In genomic region chr16:51915034-51915928, GRCm38 (mm10) we compare ENCODE assay signal across 12 mouse cellular contexts.
DNase-seq lines count a peak whose midpoint lies in the region; ATAC-seq and TF ChIP-seq lines count a peak whose summit lies in the region.
"Had no signal": no experiment of that assay in that cellular context is flagged by ENCODE, and none has a peak within 500 bp of the region (broad histone marks: within the 10 kb centered on the region; RNA-seq: fewer than 3 reads in every experiment).

No protein-coding gene starts in this region.

- 38% methylated on average over 17 of the region's 17 CpGs for WGBS in embryonic facial prominence, embryonic 12.5 days
- 48% methylated on average over 17 of the region's 17 CpGs for WGBS in hindbrain, embryonic 12.5 days
- 29% methylated on average over 17 of the region's 17 CpGs for whole genome bisulfite sequencing in midbrain, embryonic 14.5 days
- WGBS in liver, embryonic 12.5 days (ENCODE audit: insufficient replicate concordance) = 72% methylated on average over 17 of the region's 17 CpGs

- no peak overlapping the region for H3K9ac ChIP-seq in embryonic facial prominence, embryonic 12.5 days
- H3K9ac ChIP-seq in hindbrain, embryonic 12.5 days = no peak overlapping the region
- no peak overlapping the region for H3K9ac ChIP-seq in midbrain, embryonic 14.5 days (replicated peaks; ENCODE audit: low read length)
- no peak overlapping the region for H3K9ac ChIP-seq in liver, embryonic 12.5 days
- H3K9ac ChIP-seq: liver, embryonic 13.5 days had no signal

- peaks cover 17% of the 10 kb centered on the region for H3K4me1 ChIP-seq in embryonic facial prominence, embryonic 12.5 days
- H3K4me1 ChIP-seq in hindbrain, embryonic 12.5 days = peaks cover 12% of the 10 kb centered on the region
- H3K4me1 ChIP-seq in midbrain, embryonic 14.5 days (ENCODE audit: control insufficient read depth, insufficient read depth, low read length) = peaks cover 19% of the 10 kb centered on the region
- H3K4me1 ChIP-seq in liver, embryonic 12.5 days = no peaks in the 10 kb centered on the region
- H3K4me1 ChIP-seq: liver, embryonic 13.5 days had no signal

- no peak for TF ChIP-seq CTCF in brain, embryonic 14.5 days (IDR thresholded peaks at IDR 0.05; ENCODE audit: borderline replicate concordance, extremely low read depth, insufficient read depth, insufficient read length)

- no peaks in the 10 kb centered on the region for H3K36me3 ChIP-seq in embryonic facial prominence, embryonic 12.5 days
- H3K36me3 ChIP-seq in hindbrain, embryonic 12.5 days = no peaks in the 10 kb centered on the region
- H3K36me3 ChIP-seq in midbrain, embryonic 14.5 days (ENCODE audit: control insufficient read depth, insufficient read depth, low read length) = no peaks in the 10 kb centered on the region
- H3K36me3 ChIP-seq in liver, embryonic 12.5 days = no peaks in the 10 kb centered on the region
- H3K36me3 ChIP-seq: heart, embryonic 10.5 days; liver, embryonic 13.5 days had no signal

- H3K9me3 ChIP-seq in embryonic facial prominence, embryonic 12.5 days = no peaks in the 10 kb centered on the region
- no peaks in the 10 kb centered on the region for H3K9me3 ChIP-seq in hindbrain, embryonic 12.5 days (replicated peaks)
- no peaks in the 10 kb centered on the region for H3K9me3 ChIP-seq in midbrain, embryonic 14.5 days (ENCODE audit: control insufficient read depth, low read length)
- no peaks in the 10 kb centered on the region for H3K9me3 ChIP-seq in liver, embryonic 12.5 days (replicated peaks)
- H3K9me3 ChIP-seq: heart, embryonic 10.5 days; liver, embryonic 13.5 days had no signal

- no peak overlapping the region for H3K4me3 ChIP-seq in embryonic facial prominence, embryonic 12.5 days
- H3K4me3 ChIP-seq in hindbrain, embryonic 12.5 days = no peak overlapping the region
- no peak overlapping the region for H3K4me3 ChIP-seq in midbrain, embryonic 14.5 days (replicated peaks; ENCODE audit: low read depth, low read length)
- no peak overlapping the region for H3K4me3 ChIP-seq in liver, embryonic 12.5 days
- H3K4me3 ChIP-seq: heart, embryonic 10.5 days; liver, embryonic 13.5 days had no signal

- no peak for ATAC-seq in embryonic facial prominence, embryonic 12.5 days (ENCODE audit: insufficient number of reproducible peaks, insufficient read depth, low FRiP score, low TSS enrichment)
- ATAC-seq in hindbrain, embryonic 12.5 days (ENCODE audit: low FRiP score) = peak; percentile 84
- peak; percentile 72; the same call in 1 of the 2 replicates for ATAC-seq in midbrain, embryonic 14.5 days (ENCODE audit: low FRiP score, low TSS enrichment)
- ATAC-seq in granulocyte monocyte progenitor cell, adult 5-6 weeks (replicated peaks; ENCODE audit: poor library complexity, severe bottlenecking) = no peak
- no peak for ATAC-seq in liver, embryonic 12.5 days

- no peaks in the 10 kb centered on the region for H3K27me3 ChIP-seq in embryonic facial prominence, embryonic 12.5 days
- H3K27me3 ChIP-seq in hindbrain, embryonic 12.5 days = no peaks in the 10 kb centered on the region
- H3K27me3 ChIP-seq in midbrain, embryonic 14.5 days (ENCODE audit: control insufficient read depth, insufficient read depth, low read length) = no peaks in the 10 kb centered on the region
- H3K27me3 ChIP-seq in liver, embryonic 12.5 days (replicated peaks) = no peaks in the 10 kb centered on the region
- H3K27me3 ChIP-seq: liver, embryonic 13.5 days had no signal

- no peak for TF ChIP-seq POLR2A in brain, embryonic 14.5 days (IDR thresholded peaks at IDR 0.05; ENCODE audit: borderline replicate concordance, extremely low read depth, insufficient read depth, insufficient read length, poor library complexity, severe bottlenecking)

- DNase-seq in brain, embryonic 14.5 days (ENCODE audit: low read depth) = peak; percentile 82
- DNase-seq in midbrain, embryonic 14.5 days = peak; percentile 72
- DNase-seq in adrenal gland, adult 8-10 months = no peak
- DNase-seq in gastrocnemius, adult 18-20 months (ENCODE audit: low spot score) = no peak
- DNase-seq: kidney, adult 11 months; liver, embryonic 13.5 days; right cerebral cortex, postnatal 14 days had no signal

- 0 out of 2 replicates have a peak overlapping the region, but pooled peaks have one; percentile 13 for H3K4me2 ChIP-seq in embryonic facial prominence, embryonic 12.5 days (replicated peaks)
- no peak overlapping the region for H3K4me2 ChIP-seq in hindbrain, embryonic 12.5 days (replicated peaks)
- H3K4me2 ChIP-seq in midbrain, embryonic 14.5 days (ENCODE audit: low read length) = peak overlapping the region; percentile 43
- no peak overlapping the region for H3K4me2 ChIP-seq in liver, embryonic 12.5 days
- H3K4me2 ChIP-seq: liver, embryonic 13.5 days had no signal

- H3K27ac ChIP-seq in embryonic facial prominence, embryonic 12.5 days = no peak overlapping the region
- peak overlapping the region; percentile 62 for H3K27ac ChIP-seq in hindbrain, embryonic 12.5 days
- H3K27ac ChIP-seq in midbrain, embryonic 14.5 days (replicated peaks; ENCODE audit: low read depth, low read length) = peak overlapping the region; percentile 66
- H3K27ac ChIP-seq in liver, embryonic 12.5 days = no peak overlapping the region
- H3K27ac ChIP-seq: heart, embryonic 10.5 days; liver, embryonic 13.5 days had no signal

Comparison
In these comparisons a context has a peak if more than half of its experiments do, and no peak if none do; other contexts are left out.
1. DNase-seq: peak in brain, embryonic 14.5 days (single experiment) and midbrain, embryonic 14.5 days (single experiment); none in adrenal gland, adult 8-10 months (single experiment) and gastrocnemius, adult 18-20 months (single experiment).
2. ATAC-seq: peak in hindbrain, embryonic 12.5 days (single experiment) and midbrain, embryonic 14.5 days (single experiment); none in embryonic facial prominence, embryonic 12.5 days (single experiment), granulocyte monocyte progenitor cell, adult 5-6 weeks (single experiment) and liver, embryonic 12.5 days (single experiment).
3. H3K27ac ChIP-seq: peak in hindbrain, embryonic 12.5 days (single experiment) and midbrain, embryonic 14.5 days (single experiment); none in embryonic facial prominence, embryonic 12.5 days (single experiment) and liver, embryonic 12.5 days (single experiment).
4. H3K4me2 ChIP-seq: peak in embryonic facial prominence, embryonic 12.5 days (single experiment) and midbrain, embryonic 14.5 days (single experiment); none in hindbrain, embryonic 12.5 days (single experiment) and liver, embryonic 12.5 days (single experiment).